Mouse (Mus musculus): Measurements from ENCODE around the gene Casp7. TPM values are rescaled to one million over a fixed set of nuclear protein-coding genes. Genes with fewer than 3 reads are reported as not detected.

Gene Casp7
- polyA plus RNA-seq, 1 experiment from 2014 or later: 22.8 TPM

DNA sequence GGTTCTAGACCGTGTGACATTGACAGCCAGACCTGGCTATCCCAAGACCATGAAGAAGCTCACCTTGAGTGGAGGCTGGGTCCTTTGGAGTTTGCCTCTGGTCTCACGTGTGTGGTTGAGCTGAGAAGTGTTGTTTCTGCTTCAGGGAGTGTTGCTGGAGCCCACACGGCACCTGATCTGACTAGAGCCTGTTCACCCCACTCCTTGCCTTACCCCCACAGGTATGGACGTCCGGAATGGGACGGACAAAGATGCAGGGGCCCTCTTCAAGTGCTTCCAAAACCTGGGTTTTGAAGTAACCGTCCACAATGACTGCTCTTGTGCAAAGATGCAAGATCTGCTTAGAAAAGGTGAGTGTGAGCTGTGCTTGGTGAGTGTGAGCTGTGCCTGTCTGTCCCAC, 36.7 kb downstream of the Casp7 start:
- 88% methylated on average over 7 of the region's 7 CpGs for WGBS
- no peak overlapping the region for H3K4me2 ChIP-seq (ENCODE audit: low read depth, low read length)
- DNase-seq (ENCODE audit: low spot score): no peak
- H3K4me1 ChIP-seq (ENCODE audit: control insufficient read depth, insufficient read depth, low read length): no peaks in the 10 kb centered on the region
- H3K4me3 ChIP-seq (ENCODE audit: low read depth, low read length): no peak overlapping the region
- H3K27ac ChIP-seq (replicated peaks; ENCODE audit: low read depth, low read length): no peak overlapping the region
- no peaks in the 10 kb centered on the region for H3K9me3 ChIP-seq (replicated peaks; ENCODE audit: control insufficient read depth, low read length)
- no peak overlapping the region for H3K9ac ChIP-seq (replicated peaks; ENCODE audit: low read length)
- H3K27me3 ChIP-seq (ENCODE audit: control insufficient read depth, insufficient read depth, low read length): no peaks in the 10 kb centered on the region
- ATAC-seq (replicated peaks; ENCODE audit: insufficient number of reproducible peaks, low FRiP score, low TSS enrichment, low read depth): no peak
- no peaks in the 10 kb centered on the region; the same call in 1 of the 2 replicates for H3K36me3 ChIP-seq (replicated peaks; ENCODE audit: control insufficient read depth, insufficient read depth, low read depth, low read length)

DNA sequence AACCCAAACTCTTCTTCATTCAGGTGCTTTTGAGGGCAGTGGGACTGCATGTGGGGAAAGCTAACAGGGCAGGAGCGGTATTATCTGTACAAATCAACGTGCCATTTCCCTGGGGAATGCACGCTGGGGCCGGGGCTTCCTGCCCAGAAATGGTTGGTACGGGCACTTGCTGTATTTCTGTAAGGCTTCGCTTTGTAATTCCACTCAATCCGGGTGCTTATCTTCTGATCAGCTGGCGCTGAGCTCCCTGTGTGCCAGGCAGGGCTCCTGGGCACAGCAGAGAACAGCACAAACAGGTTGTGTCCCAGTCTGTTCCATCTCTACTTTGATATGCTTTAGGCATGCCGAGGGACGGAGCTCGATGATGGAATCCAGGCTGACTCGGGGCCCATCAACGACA, 39.5 kb downstream of the Casp7 start:
- H3K36me3 ChIP-seq (replicated peaks; ENCODE audit: control insufficient read depth, insufficient read depth, low read depth, low read length): no peaks in the 10 kb centered on the region; the same call in 1 of the 2 replicates
- no peaks in the 10 kb centered on the region for H3K9me3 ChIP-seq (replicated peaks; ENCODE audit: control insufficient read depth, low read length)
- WGBS: 81% methylated on average over 13 of the region's 13 CpGs
- no peaks in the 10 kb centered on the region for H3K27me3 ChIP-seq (ENCODE audit: control insufficient read depth, insufficient read depth, low read length)
- H3K27ac ChIP-seq (replicated peaks; ENCODE audit: low read depth, low read length): no peak overlapping the region
- no peaks in the 10 kb centered on the region for H3K4me1 ChIP-seq (ENCODE audit: control insufficient read depth, insufficient read depth, low read length)
- no peak overlapping the region for H3K4me3 ChIP-seq (ENCODE audit: low read depth, low read length)
- H3K9ac ChIP-seq (replicated peaks; ENCODE audit: low read length): no peak overlapping the region
- H3K4me2 ChIP-seq (ENCODE audit: low read depth, low read length): no peak overlapping the region
- ATAC-seq (replicated peaks; ENCODE audit: insufficient number of reproducible peaks, low FRiP score, low TSS enrichment, low read depth) (no peak), DNase-seq (ENCODE audit: low spot score) (no peak)

- DNase-seq (ENCODE audit: low spot score) (no peak), ATAC-seq (replicated peaks; ENCODE audit: insufficient number of reproducible peaks, low FRiP score, low TSS enrichment, low read depth) (no peak)
- WGBS: 70% methylated on average over 7 of the region's 7 CpGs
- H3K4me2 ChIP-seq (ENCODE audit: low read depth, low read length): no peak overlapping the region
- no peaks in the 10 kb centered on the region for H3K4me1 ChIP-seq (ENCODE audit: control insufficient read depth, insufficient read depth, low read length)
- no peaks in the 10 kb centered on the region; the same call in 1 of the 2 replicates for H3K36me3 ChIP-seq (replicated peaks; ENCODE audit: control insufficient read depth, insufficient read depth, low read depth, low read length)
- H3K4me3 ChIP-seq (ENCODE audit: low read depth, low read length): no peak overlapping the region
- no peaks in the 10 kb centered on the region for H3K27me3 ChIP-seq (ENCODE audit: control insufficient read depth, insufficient read depth, low read length)
- no peak overlapping the region for H3K9ac ChIP-seq (replicated peaks; ENCODE audit: low read length)
- H3K9me3 ChIP-seq (replicated peaks; ENCODE audit: control insufficient read depth, low read length): no peaks in the 10 kb centered on the region
- no peak overlapping the region for H3K27ac ChIP-seq (replicated peaks; ENCODE audit: low read depth, low read length)
Measured at GRCm38 (mm10) chr19:56438357-56439071, 41.6 kb downstream of the Casp7 start.

GRCm38 (mm10) chr19:56439072-56439434, 42.1 kb downstream of the Casp7 start:
- Histone ChIP-seq H3K4me2 (ENCODE audit: low read depth, low read length) (no peak overlapping the region), H3K27ac (replicated peaks; ENCODE audit: low read depth, low read length) (no peak overlapping the region), H3K4me1 (ENCODE audit: control insufficient read depth, insufficient read depth, low read length) (no peaks in the 10 kb centered on the region), H3K9me3 (replicated peaks; ENCODE audit: control insufficient read depth, low read length) (no peaks in the 10 kb centered on the region), H3K36me3 (replicated peaks; ENCODE audit: control insufficient read depth, insufficient read depth, low read depth, low read length) (no peaks in the 10 kb centered on the region; the same call in 1 of the 2 replicates), H3K4me3 (ENCODE audit: low read depth, low read length) (no peak overlapping the region), H3K9ac (replicated peaks; ENCODE audit: low read length) (no peak overlapping the region), H3K27me3 (ENCODE audit: control insufficient read depth, insufficient read depth, low read length) (no peaks in the 10 kb centered on the region)
- ATAC-seq (replicated peaks; ENCODE audit: insufficient number of reproducible peaks, low FRiP score, low TSS enrichment, low read depth): no peak
- DNase-seq (ENCODE audit: low spot score): no peak
- 88% methylated on average over 6 of the region's 6 CpGs for WGBS

GRCm38 (mm10) chr19:56443445-56443844, 46.5 kb downstream of the Casp7 start:
- no peaks in the 10 kb centered on the region for H3K27me3 ChIP-seq (ENCODE audit: control insufficient read depth, insufficient read depth, low read length)
- no peak overlapping the region for H3K9ac ChIP-seq (replicated peaks; ENCODE audit: low read length)
- H3K36me3 ChIP-seq (replicated peaks; ENCODE audit: control insufficient read depth, insufficient read depth, low read depth, low read length): no peaks in the 10 kb centered on the region
- no peak overlapping the region for H3K4me3 ChIP-seq (ENCODE audit: low read depth, low read length)
- H3K4me1 ChIP-seq (ENCODE audit: control insufficient read depth, insufficient read depth, low read length): no peaks in the 10 kb centered on the region
- 82% methylated on average over 14 of the region's 14 CpGs for WGBS
- DNase-seq (ENCODE audit: low spot score): no peak
- H3K9me3 ChIP-seq (replicated peaks; ENCODE audit: control insufficient read depth, low read length): no peaks in the 10 kb centered on the region
- ATAC-seq (replicated peaks; ENCODE audit: insufficient number of reproducible peaks, low FRiP score, low TSS enrichment, low read depth): no peak
- no peak overlapping the region for H3K27ac ChIP-seq (replicated peaks; ENCODE audit: low read depth, low read length)
- no peak overlapping the region for H3K4me2 ChIP-seq (ENCODE audit: low read depth, low read length)

DNA sequence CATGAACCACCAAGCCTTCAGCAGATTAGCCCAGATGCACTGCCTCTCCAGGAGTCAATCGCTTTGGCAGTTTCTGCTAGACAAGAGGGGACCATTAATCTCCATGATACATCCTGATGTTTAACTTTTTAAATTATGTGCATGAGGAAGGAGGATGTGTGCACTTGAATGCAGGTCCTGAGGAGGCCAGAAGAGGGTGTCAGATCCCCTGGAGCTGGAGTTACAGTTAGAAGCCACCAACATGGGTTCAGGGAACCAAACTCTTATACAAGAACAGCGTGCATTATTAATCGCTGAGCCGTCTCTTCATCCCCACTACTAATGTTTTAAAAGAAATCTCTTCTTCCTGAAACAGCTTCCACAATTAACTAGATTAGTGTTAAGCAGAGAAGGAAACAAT, 51.9 kb downstream of the Casp7 start:
- 96% methylated on average over 4 of the region's 4 CpGs for WGBS
- no peaks in the 10 kb centered on the region for H3K27me3 ChIP-seq (ENCODE audit: control insufficient read depth, insufficient read depth, low read length)
- no peak for ATAC-seq (replicated peaks; ENCODE audit: insufficient number of reproducible peaks, low FRiP score, low TSS enrichment, low read depth)

DNA sequence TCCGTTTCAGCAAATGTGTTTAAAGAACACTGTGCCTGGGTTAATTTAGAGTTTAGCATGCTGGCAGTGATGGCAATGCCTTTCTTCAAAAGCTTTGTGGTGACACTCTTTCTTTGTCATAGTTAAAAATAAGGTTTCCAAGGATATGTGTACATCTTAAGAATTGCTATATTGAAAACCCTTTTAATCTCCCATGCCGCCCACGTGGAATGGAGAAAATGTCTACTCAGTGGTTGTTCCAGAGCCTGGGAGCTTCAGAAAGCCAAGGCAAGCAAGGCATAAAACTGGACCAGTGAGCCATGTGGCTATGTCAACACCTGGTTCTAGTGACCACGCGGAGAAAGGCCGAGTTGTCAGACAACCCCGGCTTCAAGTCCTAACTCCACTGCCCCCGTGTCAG, 52.6 kb downstream of the Casp7 start:
- Histone ChIP-seq H3K36me3 (replicated peaks; ENCODE audit: control insufficient read depth, insufficient read depth, low read depth, low read length) (no peaks in the 10 kb centered on the region), H3K4me3 (ENCODE audit: low read depth, low read length) (no peak overlapping the region), H3K9me3 (replicated peaks; ENCODE audit: control insufficient read depth, low read length) (no peaks in the 10 kb centered on the region), H3K27ac (replicated peaks; ENCODE audit: low read depth, low read length) (no peak overlapping the region), H3K27me3 (ENCODE audit: control insufficient read depth, insufficient read depth, low read length) (no peaks in the 10 kb centered on the region), H3K4me1 (ENCODE audit: control insufficient read depth, insufficient read depth, low read length) (no peaks in the 10 kb centered on the region), H3K9ac (replicated peaks; ENCODE audit: low read length) (no peak overlapping the region), H3K4me2 (ENCODE audit: low read depth, low read length) (no peak overlapping the region)
- no peak for DNase-seq (ENCODE audit: low spot score)
- no peak for ATAC-seq (replicated peaks; ENCODE audit: insufficient number of reproducible peaks, low FRiP score, low TSS enrichment, low read depth)
- WGBS: 91% methylated on average over 8 of the region's 8 CpGs

More for the DNA sequence above, 51.9 kb downstream of the Casp7 start:
- Histone ChIP-seq H3K4me1 (ENCODE audit: control insufficient read depth, insufficient read depth, low read length) (no peaks in the 10 kb centered on the region), H3K4me2 (ENCODE audit: low read depth, low read length) (no peak overlapping the region), H3K36me3 (replicated peaks; ENCODE audit: control insufficient read depth, insufficient read depth, low read depth, low read length) (no peaks in the 10 kb centered on the region), H3K9ac (replicated peaks; ENCODE audit: low read length) (no peak overlapping the region), H3K9me3 (replicated peaks; ENCODE audit: control insufficient read depth, low read length) (no peaks in the 10 kb centered on the region), H3K27ac (replicated peaks; ENCODE audit: low read depth, low read length) (no peak overlapping the region), H3K4me3 (ENCODE audit: low read depth, low read length) (no peak overlapping the region)
- no peak for DNase-seq (ENCODE audit: low spot score)

- Histone ChIP-seq H3K27me3 (ENCODE audit: control insufficient read depth, insufficient read depth, low read length) (no peaks in the 10 kb centered on the region), H3K4me3 (ENCODE audit: low read depth, low read length) (no peak overlapping the region), H3K27ac (replicated peaks; ENCODE audit: low read depth, low read length) (no peak overlapping the region), H3K4me1 (ENCODE audit: control insufficient read depth, insufficient read depth, low read length) (no peaks in the 10 kb centered on the region), H3K9ac (replicated peaks; ENCODE audit: low read length) (no peak overlapping the region), H3K9me3 (replicated peaks; ENCODE audit: control insufficient read depth, low read length) (no peaks in the 10 kb centered on the region), H3K36me3 (replicated peaks; ENCODE audit: control insufficient read depth, insufficient read depth, low read depth, low read length) (no peaks in the 10 kb centered on the region), H3K4me2 (ENCODE audit: low read depth, low read length) (no peak overlapping the region)
- DNase-seq (ENCODE audit: low spot score): no peak
- ATAC-seq (replicated peaks; ENCODE audit: insufficient number of reproducible peaks, low FRiP score, low TSS enrichment, low read depth): no peak
- 87% methylated on average over 5 of the region's 5 CpGs for WGBS
Measured at GRCm38 (mm10) chr19:56450892-56451291, 54.0 kb downstream of the Casp7 start.
